Mouse (Mus musculus): ENCODE measurements around the gene Kctd17.

Kctd17 gene

DNA sequence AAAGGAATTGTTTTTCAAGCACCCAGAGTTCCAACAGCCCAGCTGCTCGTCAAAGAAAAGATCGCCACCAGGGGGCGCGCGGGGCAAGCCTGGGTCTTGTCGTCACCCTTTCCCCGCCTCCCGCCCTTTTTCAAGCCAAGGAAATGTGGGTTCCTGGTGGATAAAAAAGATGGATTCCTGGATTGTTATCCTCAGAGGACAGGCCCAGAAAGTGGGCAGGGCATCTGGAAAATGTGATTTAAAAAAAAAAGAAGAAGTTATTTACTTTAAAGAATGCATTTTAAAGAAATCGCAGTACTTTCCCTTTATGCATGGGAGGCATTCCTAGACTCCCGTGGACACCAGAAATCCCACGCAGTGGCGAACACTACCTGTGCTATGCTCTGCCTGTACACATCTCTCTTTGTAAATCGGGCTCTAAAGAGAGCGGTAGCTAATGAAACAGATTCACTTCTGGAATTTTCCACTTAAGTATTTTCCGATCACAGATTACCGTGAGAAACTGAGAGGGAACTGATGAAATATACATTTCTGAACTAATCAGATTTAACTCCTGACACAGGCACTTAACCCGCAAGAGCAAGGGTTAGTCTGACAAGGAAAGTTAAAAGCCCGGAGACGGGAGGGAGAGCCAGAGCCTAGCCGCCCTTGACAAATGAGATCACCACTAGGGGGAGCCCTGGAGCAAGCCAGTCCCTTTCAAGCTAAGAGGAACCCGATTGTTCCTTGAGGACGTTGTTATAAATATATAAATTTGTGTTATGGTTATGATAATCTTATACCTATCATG, 19.6 kb downstream of the Kctd17 start:
- DNase-seq (ENCODE audit: low read depth, low spot score), result peak; percentile 93

DNA sequence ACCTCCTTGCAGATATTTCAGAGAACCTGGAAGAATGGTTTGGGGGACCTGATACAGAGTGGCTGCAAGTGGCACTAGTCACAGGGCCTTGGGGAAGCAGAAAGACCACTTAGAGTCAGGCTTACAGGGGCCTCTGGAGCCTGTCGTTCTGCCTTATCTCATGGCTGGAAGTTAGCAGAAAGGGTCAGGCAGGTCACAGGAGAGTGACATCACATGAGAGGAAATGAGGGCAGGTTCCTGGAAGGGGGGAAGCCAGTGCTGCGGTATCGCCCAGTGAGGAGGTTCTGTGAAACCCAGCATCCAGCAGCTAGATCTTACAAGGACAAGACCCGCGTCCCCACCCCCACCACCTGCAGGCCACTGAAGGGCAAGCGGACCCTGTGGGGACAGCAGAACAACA, 20.8 kb downstream of the Kctd17 start:
- no peak for DNase-seq (ENCODE audit: low read depth, low spot score)

DNA sequence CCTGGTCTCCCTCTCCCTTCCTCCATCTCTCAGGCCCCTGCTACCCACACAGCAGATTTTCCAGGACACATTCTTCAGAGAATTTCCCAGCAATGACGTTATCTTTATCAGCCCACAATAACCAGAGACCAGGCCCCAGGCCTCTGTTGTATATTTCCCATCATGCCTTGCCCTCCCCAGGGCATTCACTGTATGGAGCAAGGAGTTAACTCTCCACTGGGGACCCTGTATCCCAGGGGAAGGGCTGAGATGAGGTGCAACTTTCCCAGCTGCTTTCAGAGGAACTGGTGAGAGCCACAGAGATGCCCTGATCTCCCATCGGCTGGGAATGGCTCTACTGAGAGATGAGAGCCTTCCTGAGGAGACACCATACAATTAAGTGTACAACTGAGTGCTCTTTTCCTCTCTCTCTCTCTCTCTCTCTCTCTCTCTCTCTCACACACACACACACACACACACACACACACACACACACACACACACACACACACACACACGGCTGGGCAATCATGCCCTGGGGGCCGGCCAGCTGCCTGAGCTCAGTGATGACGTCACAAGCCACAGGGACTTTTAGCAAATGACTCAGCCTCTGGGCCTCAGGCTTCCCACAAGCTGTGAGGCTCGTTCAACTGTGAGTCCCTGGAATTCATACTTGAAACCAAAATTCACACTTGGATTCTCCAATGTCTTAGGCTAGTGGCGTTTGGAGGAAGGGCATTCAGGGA, 21.5 kb downstream of the Kctd17 start:
- DNase-seq (ENCODE audit: low read depth, low spot score), result peak; percentile 54

DNA sequence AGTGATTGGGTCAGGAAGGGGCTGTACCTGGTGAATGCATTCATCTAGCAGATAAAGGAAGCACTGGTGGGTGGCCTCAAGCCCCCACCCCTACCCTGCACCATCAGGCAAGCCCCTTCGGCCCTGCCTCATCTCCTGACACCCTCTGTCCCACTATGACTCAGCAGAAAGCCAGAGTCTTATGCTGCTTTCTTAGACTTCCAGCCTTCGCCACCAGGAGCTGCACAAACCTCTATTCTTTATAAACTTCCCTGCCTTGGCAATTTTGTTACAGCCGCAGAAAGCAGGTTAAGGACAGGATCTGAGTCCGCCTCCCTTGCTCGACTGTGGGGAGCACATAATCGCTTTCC, 22.0 kb downstream of the Kctd17 start:
- DNase-seq (ENCODE audit: low read depth, low spot score), result no peak

DNA sequence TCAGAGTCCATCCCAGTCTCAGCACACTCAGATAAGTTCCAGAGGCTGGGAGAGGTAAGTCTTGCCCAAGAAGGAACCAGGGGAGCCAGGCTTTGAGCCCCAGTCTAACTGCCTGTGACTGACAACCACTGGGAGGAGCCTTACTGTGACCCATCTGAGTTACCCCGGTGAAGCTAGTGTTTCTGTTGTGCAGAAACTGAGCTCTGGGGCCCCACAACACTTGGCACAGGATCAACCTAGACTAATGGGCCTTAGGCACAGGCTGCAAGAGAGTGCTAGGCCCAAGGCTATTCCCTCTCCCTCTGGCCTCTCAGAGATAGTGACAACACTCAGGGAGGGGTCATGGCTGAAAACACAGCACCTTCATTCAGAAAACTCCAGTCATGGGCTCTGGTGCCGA, 22.8 kb downstream of the Kctd17 start:
- DNase-seq (ENCODE audit: low read depth, low spot score), result no peak

DNA sequence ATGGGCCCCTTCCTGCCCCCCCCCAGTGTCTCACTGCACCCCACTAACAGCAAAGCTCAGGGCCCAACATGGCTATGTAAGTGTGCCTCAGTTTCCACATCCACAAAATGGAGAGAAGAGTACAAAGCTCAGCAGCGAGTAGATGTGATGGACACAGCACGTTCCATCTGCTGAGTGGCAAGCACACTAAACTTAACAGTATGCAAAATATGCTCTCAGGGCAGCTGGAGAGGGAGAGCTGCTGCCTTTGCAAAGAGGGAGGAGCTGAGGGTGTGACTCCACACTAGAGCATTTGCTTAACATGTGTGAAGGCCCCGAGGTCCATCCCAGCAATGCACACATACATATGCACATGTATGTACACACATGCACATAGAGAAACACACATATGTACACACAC, 24.6 kb downstream of the Kctd17 start:
- DNase-seq (ENCODE audit: low read depth, low spot score), result no peak

DNA sequence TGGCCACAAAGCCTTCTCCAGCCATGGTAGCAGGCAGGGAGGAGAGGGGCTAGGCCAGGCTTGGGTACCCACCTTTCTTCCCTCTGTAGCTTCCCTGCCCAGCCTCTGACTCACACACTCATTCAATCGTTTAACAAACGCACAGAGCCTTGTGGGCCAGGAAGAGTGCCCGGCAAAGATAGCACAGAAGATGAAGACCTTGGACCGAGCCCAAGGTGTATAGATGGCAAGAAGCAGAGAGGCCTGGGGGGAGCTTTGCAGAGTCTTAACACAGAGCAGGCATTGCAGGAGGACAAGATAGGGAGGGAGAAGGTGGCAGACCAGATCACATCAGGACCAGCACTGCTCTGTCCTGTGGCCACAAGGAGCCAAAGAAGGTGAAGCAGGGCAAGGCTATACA, 26.8 kb downstream of the Kctd17 start:
- no peak for DNase-seq (ENCODE audit: low read depth, low spot score)

DNA sequence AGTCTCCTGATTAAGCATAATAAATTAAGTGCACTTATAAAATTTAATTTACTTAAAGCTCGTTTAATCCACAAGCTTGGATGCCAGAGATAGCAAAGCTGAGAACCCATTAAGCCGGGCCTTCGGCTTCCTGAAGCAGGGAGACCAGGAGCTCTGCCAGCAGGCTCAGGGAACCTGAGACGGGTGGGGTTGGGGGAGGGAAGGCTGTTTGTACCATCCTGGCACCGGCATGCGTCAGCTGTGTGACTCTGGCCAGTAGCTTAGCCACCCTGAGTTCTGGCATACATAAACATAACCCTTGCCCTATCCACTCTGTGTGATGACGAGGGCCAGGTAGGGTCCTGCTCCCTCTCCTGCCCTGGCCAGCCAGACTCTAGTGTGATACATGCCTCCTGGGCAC, 27.7 kb downstream of the Kctd17 start:
- DNase-seq (ENCODE audit: low read depth, low spot score), result no peak

DNA sequence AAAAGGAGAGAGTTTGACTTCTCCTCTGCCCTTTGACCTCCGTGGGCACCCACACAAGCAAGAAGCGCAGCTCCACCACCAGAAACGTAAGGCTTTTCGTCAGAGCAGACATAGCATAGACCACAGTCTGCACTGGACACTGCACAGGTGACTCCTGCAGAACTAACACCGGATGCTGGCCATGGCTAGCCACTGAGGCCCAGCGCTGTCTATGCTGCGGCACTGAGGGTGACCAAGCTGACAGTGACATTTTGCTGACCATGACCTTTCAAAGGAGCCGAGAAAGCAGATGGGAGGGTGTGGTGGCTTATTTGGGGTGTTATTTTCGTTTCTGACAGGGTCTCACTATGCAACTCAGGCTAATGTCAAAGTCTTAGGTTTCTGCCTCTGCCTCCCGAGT, 28.8 kb downstream of the Kctd17 start:
- DNase-seq (ENCODE audit: low read depth, low spot score), result no peak

DNA sequence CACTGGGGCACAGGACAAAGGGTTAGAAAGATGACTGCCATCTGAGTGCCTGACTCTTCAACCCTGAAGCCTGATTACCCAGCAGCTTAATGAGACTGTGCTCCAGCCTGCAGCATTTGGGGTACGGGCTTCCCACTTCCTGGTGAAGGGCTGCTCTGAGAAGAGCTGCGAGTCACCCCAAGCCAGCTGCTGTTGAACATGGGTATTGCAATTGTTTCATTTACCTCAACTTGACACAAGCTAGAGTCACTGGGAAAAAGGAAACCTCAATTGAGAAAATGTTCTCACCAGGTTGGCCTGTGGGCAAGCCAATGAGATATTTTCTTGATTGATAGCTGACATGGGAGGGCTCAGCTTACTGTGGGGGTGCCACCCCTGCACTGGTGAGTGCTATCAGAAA, 34.6 kb downstream of the Kctd17 start:
- no peak for DNase-seq (ENCODE audit: low read depth, low spot score)

DNA sequence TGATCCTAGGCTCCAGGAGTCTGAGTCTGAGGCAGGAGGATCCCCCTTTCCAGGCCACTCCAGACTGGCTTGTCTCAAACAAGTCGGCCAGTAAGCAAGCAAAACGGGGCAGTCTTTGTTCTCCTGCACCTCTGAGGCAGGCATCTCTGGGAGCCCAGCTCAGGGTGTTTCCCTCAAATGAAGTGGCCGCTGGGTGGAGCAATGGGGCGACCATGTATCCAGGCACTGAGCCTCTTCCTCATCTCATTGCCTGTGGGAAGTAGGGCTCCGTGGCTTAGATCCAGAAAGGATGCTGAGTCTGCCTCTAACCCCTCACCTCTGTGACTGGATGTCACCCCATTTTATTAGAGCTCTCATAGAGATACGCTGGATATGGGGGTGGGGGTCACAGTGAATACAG, 38.4 kb downstream of the Kctd17 start:
- DNase-seq (ENCODE audit: low read depth, low spot score), result no peak

DNA sequence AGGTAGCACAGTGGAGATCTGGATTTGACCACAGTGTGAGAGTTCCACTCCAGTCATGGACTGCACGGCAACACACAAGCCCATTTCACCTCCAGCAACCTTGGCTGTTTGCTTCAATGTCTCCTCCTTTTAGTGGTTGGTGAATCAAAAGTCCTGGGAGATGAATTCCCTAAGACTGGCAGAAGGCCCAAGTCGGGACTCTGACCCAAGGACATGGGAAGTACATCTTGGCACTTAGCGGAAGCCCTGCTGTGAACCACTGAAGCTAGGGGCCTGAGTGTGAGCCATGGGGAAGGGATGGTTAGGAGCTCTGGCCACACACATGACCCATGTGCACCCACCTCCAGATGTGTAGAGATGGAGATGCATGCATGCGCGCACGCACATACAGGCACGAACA, 39.2 kb downstream of the Kctd17 start:
- no peak for DNase-seq (ENCODE audit: low read depth, low spot score)

DNA sequence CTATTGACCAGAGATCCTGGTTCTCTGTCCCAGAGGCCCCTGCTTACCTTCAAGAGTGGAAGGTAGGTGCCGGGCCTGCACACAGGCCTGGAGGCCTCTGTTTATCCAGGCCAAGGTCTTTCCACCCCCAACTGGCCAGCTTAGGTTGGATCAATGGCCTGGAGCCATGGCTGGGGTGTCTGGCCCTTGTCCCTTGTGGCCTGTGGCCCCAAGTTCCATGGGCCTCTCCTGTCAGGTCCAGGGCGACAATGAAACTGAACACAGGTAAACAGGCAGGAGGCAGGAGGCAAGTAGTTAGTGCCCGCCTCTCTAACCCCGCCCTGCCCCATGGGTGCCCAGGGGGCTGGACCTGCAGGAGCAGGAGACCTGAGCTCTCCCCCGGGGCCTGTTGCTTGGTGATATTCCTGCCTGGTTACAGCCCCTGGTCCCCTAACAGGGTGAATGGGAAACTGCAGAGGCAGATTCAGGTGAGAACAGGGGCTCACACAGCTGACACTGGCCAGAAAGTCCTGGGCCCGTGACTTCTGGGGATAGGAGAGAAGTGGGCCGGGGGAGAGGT, 40.1 kb downstream of the Kctd17 start, which contains the start of gene Tmprss6:
Gene Tmprss6 (minus strand): TSS at position 256 of the 559 bp plus-strand sequence.
- no peak for DNase-seq (ENCODE audit: low read depth, low spot score)

DNA sequence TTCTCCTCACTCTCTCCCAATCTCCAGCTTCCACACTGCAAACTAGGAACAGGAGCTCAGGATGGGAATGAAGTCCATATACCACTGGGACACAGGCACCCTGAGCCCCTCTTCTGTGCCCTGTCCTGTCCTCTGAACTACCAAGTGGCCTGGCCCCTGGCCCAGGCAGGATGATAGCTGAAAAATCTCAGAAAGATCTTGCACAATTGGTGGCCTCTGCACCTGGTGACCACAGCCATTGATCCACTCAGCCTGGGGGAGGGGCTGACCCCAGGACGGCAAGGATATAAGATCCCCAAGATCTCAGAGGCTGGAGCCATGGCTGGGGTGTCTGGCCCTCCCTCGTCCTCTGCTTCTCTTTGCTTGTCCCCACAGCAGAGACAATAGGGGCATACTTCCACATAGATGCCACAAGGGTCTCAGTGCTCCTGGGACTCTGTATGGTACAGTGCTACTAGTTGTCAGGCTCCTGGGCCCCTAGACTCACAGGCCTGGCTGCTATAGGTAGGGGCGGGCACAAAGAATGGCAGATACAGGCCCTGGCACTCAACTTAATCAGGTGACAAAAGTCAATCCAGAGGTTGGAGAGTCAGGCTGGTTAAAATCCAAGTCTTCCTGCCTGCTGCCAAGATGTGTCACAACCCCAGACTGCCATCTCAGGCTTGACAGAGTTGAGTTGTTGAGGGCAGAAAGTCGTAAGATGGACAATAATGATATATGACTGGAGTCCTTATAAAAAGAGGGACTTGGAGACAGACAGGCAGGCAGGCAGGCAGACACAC, 42.3 kb downstream of the Kctd17 start:
- no peak for DNase-seq (ENCODE audit: low read depth, low spot score)

DNA sequence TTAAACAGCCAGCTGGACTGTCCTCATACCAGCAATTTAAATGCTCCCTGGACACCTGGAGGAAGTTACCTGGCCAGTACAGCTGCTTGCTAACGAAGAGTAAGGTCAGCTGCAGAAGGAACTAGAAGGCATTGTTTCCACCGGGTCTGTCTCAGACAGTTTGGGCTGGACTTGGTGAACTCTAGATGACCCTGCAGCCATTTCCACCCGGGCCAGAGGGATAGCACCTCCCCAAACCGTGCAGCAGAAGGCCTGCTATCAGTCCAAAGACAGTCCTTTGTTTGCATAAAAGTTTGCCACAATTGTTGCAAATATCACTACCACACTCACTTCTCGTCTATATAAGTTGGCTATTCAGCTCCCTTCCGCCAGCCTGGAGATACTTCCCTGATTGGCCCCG, 43.5 kb downstream of the Kctd17 start:
- DNase-seq (ENCODE audit: low read depth, low spot score), result no peak

DNA sequence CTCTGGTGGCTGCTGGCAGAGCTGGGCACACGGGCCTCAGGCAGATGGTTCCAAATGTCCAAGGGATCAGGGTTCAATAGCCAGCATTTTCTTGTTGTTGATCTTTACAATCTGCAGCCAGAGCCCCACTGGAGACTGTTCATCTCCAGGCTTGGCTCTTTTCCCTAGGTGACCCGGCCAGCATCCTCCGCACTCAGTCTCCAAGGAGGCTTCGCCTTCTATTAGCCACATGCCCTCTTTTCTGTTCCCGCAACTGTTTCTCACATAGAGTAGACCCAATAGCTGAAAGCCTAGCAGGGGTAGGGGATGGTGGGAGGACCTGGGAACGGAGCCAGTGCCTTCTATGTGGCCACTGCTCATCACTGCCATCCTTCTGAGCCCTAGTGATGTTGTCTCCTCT, 45.1 kb downstream of the Kctd17 start:
- DNase-seq (ENCODE audit: low read depth, low spot score), result no peak

DNA sequence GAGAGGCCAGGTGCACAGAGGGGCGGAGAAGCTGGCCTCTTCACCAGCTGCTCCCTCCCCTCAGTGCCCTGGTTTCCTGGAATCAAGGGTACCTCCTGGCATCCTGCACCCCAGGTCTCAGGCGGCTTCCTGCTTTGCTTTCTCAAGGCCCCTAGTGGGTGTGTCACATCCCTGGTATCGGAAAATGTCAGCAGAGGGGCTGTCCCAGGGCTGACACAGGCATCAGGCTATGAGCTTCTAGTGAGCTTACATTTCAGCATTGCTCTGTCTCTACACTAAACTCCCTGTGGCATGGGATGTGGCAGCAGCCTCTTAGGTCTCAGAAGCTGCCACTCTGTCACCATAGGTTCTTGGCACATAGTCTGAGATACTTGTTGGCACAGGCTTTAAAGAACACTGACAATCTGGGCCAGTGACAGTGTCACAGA, 47.3 kb downstream of the Kctd17 start:
- no peak for DNase-seq (ENCODE audit: low read depth, low spot score)

DNA sequence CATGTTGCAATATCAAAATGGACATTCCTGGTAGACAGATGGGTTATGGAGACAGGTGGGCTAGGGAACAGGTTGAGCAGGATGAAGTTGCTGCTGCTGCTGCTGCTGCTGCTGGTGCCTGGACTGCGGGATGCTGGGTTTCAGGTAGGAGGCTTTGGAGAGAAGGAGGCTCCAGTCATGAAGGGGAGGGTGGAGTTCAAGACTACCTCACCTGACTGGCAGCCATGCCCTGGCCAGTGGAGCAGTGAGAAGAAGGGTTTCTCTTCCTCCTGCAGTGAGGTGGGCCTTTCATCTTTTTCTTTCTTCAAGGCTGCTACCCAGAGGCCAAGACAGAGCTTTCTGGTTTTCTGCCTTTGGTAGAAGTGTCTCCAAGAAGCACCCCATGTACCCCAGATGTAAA, 48.5 kb downstream of the Kctd17 start:
- DNase-seq (ENCODE audit: low read depth, low spot score), result no peak

DNA sequence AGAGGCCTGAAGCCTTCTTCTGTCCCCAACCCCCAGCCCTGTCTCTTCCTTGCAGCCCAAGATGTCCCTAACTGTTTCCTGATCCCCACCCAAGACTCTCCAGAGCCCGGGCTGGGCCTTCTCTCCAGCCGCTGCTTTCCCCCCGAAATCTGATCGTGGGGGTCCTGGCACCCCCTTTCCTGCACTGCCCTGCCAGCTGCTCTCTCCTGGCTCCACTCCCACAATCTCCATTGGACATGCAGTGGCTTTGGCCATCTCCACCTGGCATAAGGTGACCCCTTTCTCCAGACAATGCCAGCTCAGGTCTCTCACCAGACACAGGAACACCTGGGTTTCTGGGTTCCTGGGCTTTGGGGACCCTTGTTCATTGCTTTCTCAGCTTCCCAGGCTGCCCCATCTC, 49.7 kb downstream of the Kctd17 start:
- no peak for DNase-seq (ENCODE audit: low read depth, low spot score)

DNA sequence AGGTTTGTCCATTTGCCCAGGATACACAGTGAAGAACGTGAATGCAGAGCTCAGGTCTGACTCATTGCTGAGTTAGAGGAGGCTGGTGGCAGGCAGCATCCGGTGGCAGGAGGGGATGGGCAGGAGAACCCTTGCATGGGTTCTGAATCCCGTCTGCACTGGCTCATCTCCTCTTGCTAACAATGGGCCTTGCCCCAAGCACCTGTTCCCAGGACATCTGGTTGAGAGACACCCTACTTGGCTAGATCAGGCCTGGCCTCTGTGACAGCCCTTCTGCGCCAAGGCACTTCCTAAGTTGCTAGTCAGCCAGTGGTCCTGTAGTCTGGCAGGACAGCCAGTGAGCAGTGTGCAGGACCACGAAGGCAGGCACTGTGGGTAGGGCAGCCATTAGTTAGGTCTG, 51.1 kb downstream of the Kctd17 start:
- no peak for DNase-seq (ENCODE audit: low read depth, low spot score)

DNA sequence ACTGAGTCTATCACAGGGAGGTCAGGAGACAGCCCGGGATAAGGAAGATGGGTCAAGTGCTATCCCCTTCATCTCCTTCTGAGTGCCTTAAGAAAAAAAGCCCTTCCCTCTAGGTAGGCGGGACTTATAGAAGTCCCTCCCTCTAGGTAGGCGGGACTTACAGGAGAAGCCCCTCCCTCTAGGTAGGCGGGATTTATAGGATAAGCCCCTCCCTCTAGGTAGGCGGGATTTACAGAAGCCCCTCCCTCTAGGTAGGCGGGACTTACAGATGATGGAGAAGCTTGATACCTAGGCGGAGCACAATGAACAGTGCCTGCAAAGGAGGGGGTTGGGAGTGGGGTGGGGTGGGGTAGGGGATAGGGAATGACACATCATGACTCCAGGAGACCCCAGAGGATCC, 51.7 kb downstream of the Kctd17 start:
- no peak for DNase-seq (ENCODE audit: low read depth, low spot score)

DNA sequence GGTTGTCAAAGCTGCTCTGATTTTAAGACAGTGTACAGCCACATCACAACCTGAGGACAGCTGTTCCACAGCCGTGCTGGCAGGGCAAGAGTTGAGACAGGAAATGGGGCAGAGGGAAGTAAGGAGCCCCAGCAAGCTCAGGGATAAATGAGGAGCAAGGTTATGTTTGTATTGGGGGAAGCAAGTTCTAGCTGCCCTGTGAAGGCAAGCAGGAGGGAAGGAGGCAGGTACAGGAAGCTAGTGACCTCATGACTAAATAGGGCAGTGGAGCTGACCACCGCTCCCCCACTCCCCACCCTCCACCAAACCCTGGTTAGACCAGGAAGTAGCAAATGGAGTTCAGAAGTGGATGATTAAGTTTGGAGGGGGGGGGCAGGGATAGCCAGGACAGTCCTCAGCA, 52.6 kb downstream of the Kctd17 start:
- no peak for DNase-seq (ENCODE audit: low read depth, low spot score)
